Mouse (Mus musculus) megakaryocyte, embryonic 14.5 days (primary cell): Measurements from ENCODE around the gene Arhgap22.

Experiments
- FLI1 ChIP-seq: IDR thresholded peaks from 2 replicates; pipeline ENCODE4 v1.6.1; 2012; ENCODE audit warnings: low read length, inconsistent platforms, mixed read lengths
- GATA1 ChIP-seq: IDR thresholded peaks from 3 replicates; pipeline ENCODE4 v1.6.1; 2012; ENCODE audit warnings: mixed read lengths, low read length, inconsistent platforms, borderline replicate concordance

DNA sequence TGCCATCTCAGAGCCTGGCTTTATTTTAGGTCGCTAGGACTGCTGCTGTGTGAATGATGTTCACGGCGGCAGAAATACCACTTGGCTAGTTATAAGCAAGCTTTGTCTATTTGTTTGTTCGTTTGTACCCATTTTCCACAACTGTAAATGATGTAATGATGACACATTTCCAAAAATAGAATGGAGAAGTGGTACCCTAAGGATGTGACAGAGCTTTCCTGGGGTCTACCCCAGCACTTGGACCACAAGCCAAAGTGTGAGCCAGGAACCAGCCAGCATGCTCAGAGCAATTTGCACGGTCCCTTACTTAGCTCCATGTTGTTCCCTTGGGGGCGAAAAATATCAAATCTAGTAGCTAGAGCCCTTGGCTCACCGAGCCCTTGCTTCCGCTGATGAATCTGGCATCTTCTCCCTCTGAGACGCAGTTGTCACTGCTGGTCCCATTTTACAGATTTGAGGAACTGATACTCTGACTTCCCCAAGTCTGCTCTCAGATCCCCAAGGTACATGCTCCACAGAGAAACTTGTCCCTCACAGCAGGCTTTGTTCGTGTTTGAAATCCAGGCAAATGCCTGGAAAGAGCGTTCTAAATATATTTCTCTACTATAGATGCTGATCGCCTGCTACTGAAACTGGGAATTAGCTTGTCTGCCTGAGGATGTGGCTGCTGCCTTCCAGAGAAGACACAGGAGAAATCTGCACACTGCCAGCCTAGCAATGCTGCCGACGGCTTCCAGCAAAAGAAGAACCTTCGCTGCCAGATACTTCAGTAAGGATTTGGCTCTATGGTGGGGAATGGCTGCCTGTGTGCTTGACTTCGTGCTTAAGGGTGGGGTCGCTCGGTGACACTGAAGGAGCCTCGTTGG is 2.8 kb downstream of the Arhgap22 start:
- TF ChIP-seq GATA1 (no peak), FLI1 (no peak)
